Mouse (Mus musculus): ENCODE data around the gene Paxx.
A peak's percentile ranks its signal among the peaks of the same experiment; 100 is the strongest.

Gene Paxx

DNA sequence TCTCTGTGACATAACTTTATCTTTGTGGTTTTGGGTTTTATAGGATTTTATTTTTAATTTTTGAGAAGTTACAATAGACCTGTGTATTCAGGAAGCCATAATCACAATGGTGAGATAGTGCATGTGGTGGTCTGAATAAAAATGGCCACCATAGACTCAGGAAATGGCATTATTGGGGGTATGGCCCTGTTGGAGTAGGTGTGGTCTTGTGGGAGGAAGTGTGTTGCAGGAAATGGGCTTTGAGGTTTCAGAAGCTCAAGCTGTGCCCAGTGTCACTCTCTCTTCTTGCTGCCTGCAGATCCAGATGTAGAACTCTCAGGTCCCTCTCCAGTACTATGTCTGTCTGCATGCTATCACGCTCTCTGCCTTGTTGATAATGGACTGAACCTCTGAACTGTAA lies 19.6 kb upstream of the Paxx start:
- DNase-seq (ENCODE audit: low read depth) = no peak

GRCm38 (mm10) chr2:25479551-25480311 lies 18.8 kb upstream of the Paxx start:
- DNase-seq (ENCODE audit: low read depth) = no peak

DNA sequence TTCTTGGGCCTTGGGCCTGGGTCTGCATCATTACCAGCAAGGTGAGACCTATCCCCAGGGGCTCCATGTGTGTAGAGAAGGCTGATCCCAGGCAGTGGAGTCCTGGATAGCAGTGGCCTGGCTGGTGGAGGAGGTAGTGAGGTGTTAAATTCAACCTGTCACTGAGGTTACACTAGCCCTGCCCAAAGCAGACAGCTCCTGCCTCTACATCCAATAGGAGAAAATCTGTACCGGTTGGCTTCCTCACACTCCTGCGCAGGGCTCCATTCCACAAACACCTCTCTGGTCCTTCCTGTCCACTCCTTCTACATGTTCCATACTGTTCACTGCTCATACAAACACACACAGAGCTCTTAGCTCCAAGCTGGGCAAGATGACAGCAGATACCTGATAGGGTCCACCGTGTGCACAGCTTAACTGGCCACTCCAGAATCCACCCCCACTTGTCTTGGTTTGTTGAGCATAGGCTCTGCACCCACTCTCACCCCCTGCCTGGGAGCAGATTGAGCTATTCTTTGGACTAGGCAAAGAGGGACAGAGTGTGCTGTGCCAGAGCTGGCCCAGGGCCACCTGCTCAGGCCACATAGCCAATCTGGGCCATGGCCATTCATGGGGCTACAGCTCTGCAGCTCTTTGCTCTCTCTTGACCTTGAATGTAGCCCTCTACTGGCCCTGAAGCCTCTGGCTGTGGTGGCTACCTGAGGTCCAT lies 17.2 kb upstream of the Paxx start:
- DNase-seq (ENCODE audit: low read depth) = no peak

GRCm38 (mm10) chr2:25477541-25477940 lies 16.6 kb upstream of the Paxx start:
- no peak for DNase-seq (ENCODE audit: low read depth)

- no peak for DNase-seq (ENCODE audit: low read depth)
Observed at GRCm38 (mm10) chr2:25472550-25472949, 11.7 kb upstream of the Paxx start.

- no peak for DNase-seq (ENCODE audit: low read depth)
Observed at GRCm38 (mm10) chr2:25469969-25470368, 9.1 kb upstream of the Paxx start, which contains the start of gene Ptgds. Ptgds (minus strand) TSS chr2:25470046.

GRCm38 (mm10) chr2:25468962-25469915 lies 8.3 kb upstream of the Paxx start:
- DNase-seq (ENCODE audit: low read depth) = no peak

- peak; percentile 20 for DNase-seq (ENCODE audit: low read depth)
Observed at GRCm38 (mm10) chr2:25467606-25468303, 6.9 kb upstream of the Paxx start.

GRCm38 (mm10) chr2:25465816-25466635 lies 5.1 kb upstream of the Paxx start:
- DNase-seq (ENCODE audit: low read depth) = peak; percentile 83

- DNase-seq (ENCODE audit: low read depth) = no peak
Observed at GRCm38 (mm10) chr2:25465256-25465655, 4.4 kb upstream of the Paxx start.

DNA sequence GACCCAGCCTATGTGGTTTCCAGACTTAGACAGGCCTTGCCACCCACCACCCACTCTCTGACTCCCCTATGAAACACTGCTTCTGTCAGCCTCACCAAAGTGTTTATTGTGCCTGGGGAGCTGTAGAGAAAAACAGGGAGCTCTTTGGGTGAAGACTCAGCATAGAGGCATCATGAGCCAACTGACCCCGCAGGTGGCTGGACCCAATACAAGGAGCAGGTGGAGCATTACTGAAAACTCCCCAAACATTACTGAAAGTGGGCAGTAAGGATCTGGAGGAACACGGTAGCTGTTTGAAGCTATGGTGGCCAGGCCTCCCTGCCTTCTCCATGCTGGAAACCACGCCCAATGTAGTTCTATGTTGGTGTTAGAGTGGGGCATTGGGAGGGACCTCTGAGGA lies 2.7 kb upstream of the Paxx start:
- peak; percentile 18 for DNase-seq (ENCODE audit: low read depth)

DNA sequence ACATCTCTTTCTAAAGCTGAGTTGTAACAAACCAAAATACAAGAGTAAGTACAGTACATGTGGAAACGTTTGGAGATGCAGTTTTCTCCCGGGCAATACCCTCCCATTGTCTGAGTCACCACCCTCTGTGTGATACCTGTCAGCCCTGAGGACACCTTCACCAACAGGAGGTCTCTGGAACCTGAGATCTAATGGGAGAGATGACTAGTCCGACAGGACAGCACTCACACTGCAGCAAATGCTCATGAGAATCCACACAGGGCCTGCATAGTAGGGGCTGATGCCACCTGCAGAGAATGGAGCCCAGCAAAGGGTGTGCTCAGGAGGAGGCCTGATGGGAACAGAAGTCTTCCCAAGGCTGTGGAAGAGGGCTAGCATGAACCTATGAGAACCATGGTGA lies 513 bp upstream of the Paxx start:
- no peak for DNase-seq (ENCODE audit: low read depth)

- no peak for DNase-seq (ENCODE audit: low read depth)
Observed at GRCm38 (mm10) chr2:25460135-25460534, 759 bp downstream of the Paxx start.

- no peak for DNase-seq (ENCODE audit: low read depth)
Observed at GRCm38 (mm10) chr2:25458911-25459310, 2.0 kb downstream of the Paxx start.

GRCm38 (mm10) chr2:25457022-25457896 lies 3.6 kb downstream of the Paxx start:
- DNase-seq (ENCODE audit: low read depth) = no peak

DNA sequence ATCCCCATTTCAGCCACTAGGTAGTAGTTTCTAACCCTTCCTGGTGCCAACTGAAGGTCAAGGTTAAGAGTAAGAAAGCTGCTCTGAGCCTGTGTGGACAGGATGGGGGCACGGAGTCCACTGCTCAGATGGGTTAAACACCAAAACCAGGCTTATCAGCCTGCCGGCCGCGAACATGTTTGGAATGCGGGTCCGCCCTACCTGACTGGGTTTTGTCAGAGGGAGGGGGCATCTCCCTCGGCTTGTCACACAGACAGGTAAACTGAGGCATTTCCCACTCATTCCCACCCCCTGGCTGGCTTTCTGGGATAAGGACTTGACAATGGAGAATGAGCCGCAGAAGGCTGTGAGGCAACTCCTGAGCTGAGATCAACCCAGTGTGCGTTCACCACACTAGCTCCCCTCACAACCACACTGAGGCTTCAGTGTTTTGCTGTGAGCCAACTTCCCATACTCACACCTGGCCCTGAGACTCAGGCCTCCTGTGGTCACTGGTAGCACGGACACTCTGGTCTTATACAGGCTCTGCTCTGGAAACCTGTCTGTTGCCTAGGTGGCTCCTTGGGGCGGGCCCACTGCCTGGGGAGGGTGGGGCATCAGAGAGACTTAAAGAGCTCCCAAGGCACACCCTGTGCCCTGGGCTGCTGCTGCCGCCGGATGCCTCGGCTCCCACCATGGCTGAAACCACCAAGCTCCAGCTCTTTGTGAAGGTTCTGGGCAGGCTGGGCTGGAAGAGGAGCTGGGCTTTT lies 4.5 kb downstream of the Paxx start, which contains the start of gene Clic3:
Clic3 (plus strand) TSS at position 634 of the 749 bp plus-strand sequence.
- DNase-seq (ENCODE audit: low read depth) = no peak

GRCm38 (mm10) chr2:25452951-25453350 lies 7.9 kb downstream of the Paxx start:
- DNase-seq (ENCODE audit: low read depth) = no peak

DNA sequence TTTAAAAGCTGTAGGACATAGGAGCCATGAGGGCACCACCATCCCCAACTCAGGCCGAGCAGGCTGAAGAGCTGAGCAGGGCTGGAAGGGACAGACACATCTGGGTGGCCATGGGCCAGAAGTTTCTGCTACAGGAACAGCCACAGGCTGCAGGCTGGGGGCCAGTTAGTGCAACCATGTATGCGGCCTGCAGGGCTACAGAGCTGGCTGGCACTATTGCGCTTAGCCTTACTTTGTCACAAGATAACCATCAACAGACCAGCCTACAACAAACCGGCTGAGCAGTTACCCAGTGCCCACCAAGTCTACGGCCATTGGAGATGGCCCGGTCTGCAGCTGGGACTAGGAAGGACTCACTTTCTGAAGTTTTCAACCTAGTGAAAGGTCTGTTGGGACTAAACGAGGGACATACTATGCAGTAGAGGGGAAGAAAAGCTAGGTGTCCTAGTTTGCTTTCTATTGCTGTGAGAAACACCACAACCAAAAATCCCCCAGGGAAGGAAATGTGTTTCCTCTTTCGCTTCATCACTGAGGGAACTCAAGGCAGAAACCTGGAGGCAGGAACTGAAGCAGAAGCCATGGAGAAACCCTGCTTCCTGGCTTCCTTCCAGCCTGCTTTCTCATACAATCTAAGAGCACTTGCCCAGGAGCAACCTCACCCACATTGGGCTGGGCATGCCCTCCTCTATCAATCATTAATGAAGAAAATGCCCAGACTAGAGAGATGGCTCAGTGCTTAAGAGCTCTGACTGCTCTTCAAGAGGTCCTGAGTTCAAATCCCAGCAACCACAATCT lies 9.8 kb downstream of the Paxx start:
- no peak for DNase-seq (ENCODE audit: low read depth)

Data from naive thymus-derived CD4-positive, alpha-beta T cell, adult 2 months (primary cell).